Mouse (Mus musculus) limb, embryonic 15.5 days (tissue): ENCODE measurements around the gene Casz1. TPM values are rescaled to one million over a fixed set of nuclear protein-coding genes. Genes with fewer than 3 reads are reported as not detected.

Source experiments
- ATAC-seq: fragments of 200-750 bp; cut with Nextera tagmentation; 2 replicates; pipeline ENCODE4 v1.8.0; 2017; ENCODE audit warnings: low read depth, moderate TSS enrichment; ENCODE audit not compliant: insufficient number of reproducible peaks, low FRiP score, low TSS enrichment
- H3K27ac ChIP-seq: fragments of 300-500 bp; sonication (generic); 2 replicates; pipeline ENCODE4 v1.5.1; 2015; ENCODE audit warnings: moderate library complexity, mild to moderate bottlenecking, inconsistent platforms
- H3K27me3 ChIP-seq: fragments of 300-500 bp; sonication (generic); 2 replicates; pipeline ENCODE4 v1.6.1; 2015; ENCODE audit warnings: inconsistent platforms
- H3K36me3 ChIP-seq: fragments of 300-500 bp; sonication (generic); 2 replicates; pipeline ENCODE4 v1.6.1; 2015; ENCODE audit warnings: inconsistent platforms
- H3K4me1 ChIP-seq: fragments of 300-500 bp; sonication (generic); 2 replicates; pipeline ENCODE4 v1.6.1; 2015; ENCODE audit warnings: inconsistent platforms
- H3K4me2 ChIP-seq: fragments of 300-500 bp; sonication (generic); 2 replicates; pipeline ENCODE4 v1.6.1; 2015; ENCODE audit warnings: mild to moderate bottlenecking, inconsistent platforms
- H3K4me3 ChIP-seq: fragments of 300-500 bp; sonication (generic); 2 replicates; pipeline ENCODE4 v1.5.1; 2015; ENCODE audit warnings: mild to moderate bottlenecking, inconsistent platforms
- H3K9ac ChIP-seq: fragments of 300-500 bp; sonication (generic); 2 replicates; pipeline ENCODE4 v1.6.1; 2015; ENCODE audit warnings: inconsistent platforms
- H3K9me3 ChIP-seq: fragments of 300-500 bp; sonication (generic); 2 replicates; pipeline ENCODE4 v1.6.1; 2016; ENCODE audit warnings: inconsistent platforms
- WGBS: fragments of 180-500 bp; shearing (Covaris S2); methylation state at CpG from one replicate; pipeline ENCODE4 v1.1.7; 2015; 5-methylcytosine and 5-hydroxymethylcytosine counted together
- polyA plus RNA-seq: library from polyadenylated mRNA; unstranded; fragments of >200 nt; fragmentation: Nextera tagmentation; extraction: Ambion mirVana; gene quantifications from 2 replicates; pipeline ENCODE4 v1.2.1, GENCODE M21; 2015

Gene Casz1
- 7.2 and 9.9 TPM in 2 replicates for polyA plus RNA-seq

- Histone ChIP-seq H3K36me3 (no peaks in the 10 kb centered on the region), H3K9me3 (no peaks in the 10 kb centered on the region), H3K27me3 (peaks cover 84% of the 10 kb centered on the region), H3K4me2 (peak within 1 kb of the TSS; percentile 100), H3K4me1 (peaks cover 36% of the 10 kb centered on the region), H3K4me3 (peak within 1 kb of the TSS; percentile 63), H3K27ac (peak within 1 kb of the TSS; percentile 22; the same call in 1 of the 2 replicates), H3K9ac (peak within 1 kb of the TSS; percentile 55)
- WGBS: under 1% methylated on average over 68 of the region's 68 CpGs
- ATAC-seq: peak; percentile 85
Measured at GRCm38 (mm10) chr4:148804137-148804779, at the start of gene Casz1. Gene Casz1 (plus strand): TSS chr4:148804429.

- no peak overlapping the region for H3K9ac ChIP-seq
- H3K4me2 ChIP-seq: no peak overlapping the region
- H3K36me3 ChIP-seq: no peaks in the 10 kb centered on the region
- no peaks in the 10 kb centered on the region for H3K4me1 ChIP-seq
- ATAC-seq: no peak
- H3K27me3 ChIP-seq: no peaks in the 10 kb centered on the region
- no peak overlapping the region for H3K27ac ChIP-seq
- 47% methylated on average over 4 of the region's 4 CpGs for WGBS
- no peaks in the 10 kb centered on the region for H3K9me3 ChIP-seq
- H3K4me3 ChIP-seq: no peak overlapping the region
Measured at GRCm38 (mm10) chr4:148758863-148759262, 45.4 kb upstream of the Casz1 start.

GRCm38 (mm10) chr4:148760152-148760551, 44.1 kb upstream of the Casz1 start:
- 70% methylated on average over 7 of the region's 7 CpGs for WGBS

GRCm38 (mm10) chr4:148766021-148766775, 38.0 kb upstream of the Casz1 start:
- no peaks in the 10 kb centered on the region for H3K36me3 ChIP-seq
- WGBS: 49% methylated on average over 21 of the region's 21 CpGs
- ATAC-seq: no peak
- H3K4me3 ChIP-seq: no peak overlapping the region
- no peak overlapping the region for H3K4me2 ChIP-seq
- peaks cover 8% of the 10 kb centered on the region for H3K4me1 ChIP-seq
- H3K27ac ChIP-seq: no peak overlapping the region
- no peak overlapping the region for H3K9ac ChIP-seq
- no peaks in the 10 kb centered on the region for H3K9me3 ChIP-seq
- peaks cover 20% of the 10 kb centered on the region for H3K27me3 ChIP-seq

More at GRCm38 (mm10) chr4:148760152-148760551, 44.1 kb upstream of the Casz1 start:
- Histone ChIP-seq H3K4me3 (no peak overlapping the region), H3K27ac (no peak overlapping the region), H3K27me3 (no peaks in the 10 kb centered on the region), H3K36me3 (no peaks in the 10 kb centered on the region), H3K4me1 (no peaks in the 10 kb centered on the region), H3K9me3 (no peaks in the 10 kb centered on the region), H3K4me2 (no peak overlapping the region), H3K9ac (no peak overlapping the region)
- ATAC-seq: no peak

- Histone ChIP-seq H3K27ac (no peak overlapping the region), H3K27me3 (peaks cover 36% of the 10 kb centered on the region), H3K4me2 (no peak overlapping the region), H3K4me3 (no peak overlapping the region), H3K36me3 (no peaks in the 10 kb centered on the region), H3K9me3 (no peaks in the 10 kb centered on the region), H3K4me1 (peaks cover 14% of the 10 kb centered on the region), H3K9ac (no peak overlapping the region)
- 41% methylated on average over 8 of the region's 8 CpGs for WGBS
- ATAC-seq: no peak
Measured at GRCm38 (mm10) chr4:148767655-148768305, 36.4 kb upstream of the Casz1 start.

- Histone ChIP-seq H3K36me3 (no peaks in the 10 kb centered on the region), H3K4me1 (peaks cover 14% of the 10 kb centered on the region), H3K9ac (no peak overlapping the region), H3K27ac (no peak overlapping the region), H3K27me3 (peaks cover 40% of the 10 kb centered on the region), H3K4me3 (no peak overlapping the region), H3K4me2 (no peak overlapping the region), H3K9me3 (no peaks in the 10 kb centered on the region)
- ATAC-seq: no peak
- 73% methylated on average over 10 of the region's 10 CpGs for WGBS
Measured at GRCm38 (mm10) chr4:148768649-148769048, 35.6 kb upstream of the Casz1 start.

- 4% methylated on average over 21 of the region's 21 CpGs for WGBS
- H3K4me3 ChIP-seq: no peak overlapping the region
- peaks cover 45% of the 10 kb centered on the region for H3K27me3 ChIP-seq
- H3K27ac ChIP-seq: no peak overlapping the region
- no peaks in the 10 kb centered on the region for H3K36me3 ChIP-seq
- no peak for ATAC-seq
- no peak overlapping the region for H3K9ac ChIP-seq
- no peaks in the 10 kb centered on the region for H3K9me3 ChIP-seq
- H3K4me1 ChIP-seq: peaks cover 14% of the 10 kb centered on the region
- H3K4me2 ChIP-seq: no peak overlapping the region
Measured at GRCm38 (mm10) chr4:148770582-148771408, 33.4 kb upstream of the Casz1 start.

- Histone ChIP-seq H3K27ac (no peak overlapping the region), H3K4me2 (no peak overlapping the region), H3K9me3 (no peaks in the 10 kb centered on the region)
Measured at GRCm38 (mm10) chr4:148771409-148771929, 32.8 kb upstream of the Casz1 start.

GRCm38 (mm10) chr4:148772658-148773057, 31.6 kb upstream of the Casz1 start:
- Histone ChIP-seq H3K4me2 (no peak overlapping the region), H3K9me3 (no peaks in the 10 kb centered on the region), H3K27me3 (peaks cover 50% of the 10 kb centered on the region), H3K27ac (no peak overlapping the region), H3K36me3 (no peaks in the 10 kb centered on the region), H3K4me1 (peaks cover 14% of the 10 kb centered on the region), H3K4me3 (no peak overlapping the region), H3K9ac (no peak overlapping the region)
- 73% methylated on average over 6 of the region's 6 CpGs for WGBS
- no peak for ATAC-seq

More at GRCm38 (mm10) chr4:148771409-148771929, 32.8 kb upstream of the Casz1 start:
- peaks cover 51% of the 10 kb centered on the region for H3K27me3 ChIP-seq
- WGBS: 5% methylated on average over 14 of the region's 14 CpGs
- H3K36me3 ChIP-seq: no peaks in the 10 kb centered on the region
- H3K4me1 ChIP-seq: peaks cover 14% of the 10 kb centered on the region
- ATAC-seq: no peak
- H3K4me3 ChIP-seq: no peak overlapping the region
- no peak overlapping the region for H3K9ac ChIP-seq

- Histone ChIP-seq H3K9ac (no peak overlapping the region), H3K4me2 (no peak overlapping the region), H3K36me3 (no peaks in the 10 kb centered on the region), H3K4me3 (no peak overlapping the region), H3K4me1 (peaks cover 14% of the 10 kb centered on the region), H3K27me3 (peaks cover 64% of the 10 kb centered on the region), H3K9me3 (no peaks in the 10 kb centered on the region), H3K27ac (no peak overlapping the region)
- WGBS: 92% methylated on average over 6 of the region's 6 CpGs
- no peak for ATAC-seq
Measured at GRCm38 (mm10) chr4:148774036-148774435, 30.2 kb upstream of the Casz1 start.
